Mouse (Mus musculus) limb, embryonic 12.5 days (tissue): ENCODE data around the gene Usp15. TPM values are rescaled to one million over a fixed set of nuclear protein-coding genes. Genes with fewer than 3 reads are reported as not detected.
"Not testable (repeated sequence)": the region's sequence is repeated elsewhere in the genome, so short reads cannot be mapped to it uniquely, and the experiment has no call there.

Experiments used
- ATAC-seq: fragments of 200-750 bp; cut with Nextera tagmentation; 2 replicates; pipeline ENCODE4 v1.8.0; 2017; ENCODE audit warnings: low read depth, moderate TSS enrichment; ENCODE audit not compliant: insufficient number of reproducible peaks, insufficient read depth, low FRiP score, low TSS enrichment
- H3K27ac ChIP-seq: fragments of 300-500 bp; sonication (generic); 2 replicates; pipeline ENCODE4 v1.5.1; 2016; ENCODE audit warnings: mild to moderate bottlenecking, moderate library complexity
- H3K27me3 ChIP-seq: fragments of 300-500 bp; sonication (generic); 2 replicates; pipeline ENCODE4 v1.6.1; 2016; ENCODE audit warnings: mild to moderate bottlenecking, moderate library complexity
- H3K36me3 ChIP-seq: fragments of 300-500 bp; sonication (generic); 2 replicates; pipeline ENCODE4 v1.6.1; 2016; ENCODE audit warnings: mild to moderate bottlenecking, moderate library complexity
- H3K4me1 ChIP-seq: fragments of 300-500 bp; sonication (generic); replicated peaks from 2 replicates; pipeline ENCODE4 v1.6.1; 2016
- H3K4me2 ChIP-seq: fragments of 300-500 bp; sonication (generic); 2 replicates; pipeline ENCODE4 v1.6.1; 2016; ENCODE audit warnings: mild to moderate bottlenecking, moderate library complexity
- H3K4me3 ChIP-seq: fragments of 300-500 bp; sonication (generic); replicated peaks from 2 replicates; pipeline ENCODE4 v1.5.1; 2016; ENCODE audit warnings: mild to moderate bottlenecking
- H3K9ac ChIP-seq: fragments of 300-500 bp; sonication (generic); replicated peaks from 2 replicates; pipeline ENCODE4 v1.6.1; 2016; ENCODE audit warnings: mild to moderate bottlenecking, moderate library complexity
- H3K9me3 ChIP-seq: fragments of 300-500 bp; sonication (generic); 2 replicates; pipeline ENCODE4 v1.6.1; 2016; ENCODE audit warnings: mild to moderate bottlenecking, moderate library complexity
- WGBS: fragments of 180-500 bp; shearing (Covaris S2); methylation state at CpG from one replicate; pipeline ENCODE4 v1.1.7; 2016; 5-methylcytosine and 5-hydroxymethylcytosine counted together
- polyA plus RNA-seq: library from polyadenylated mRNA; unstranded; fragments of >200 nt; fragmentation: Nextera tagmentation; extraction: Ambion mirVana; gene quantifications from 2 replicates; pipeline ENCODE4 v1.2.1, GENCODE M21; 2016

The Usp15 gene
- 68.0 and 69.9 TPM in 2 replicates for polyA plus RNA-seq

DNA sequence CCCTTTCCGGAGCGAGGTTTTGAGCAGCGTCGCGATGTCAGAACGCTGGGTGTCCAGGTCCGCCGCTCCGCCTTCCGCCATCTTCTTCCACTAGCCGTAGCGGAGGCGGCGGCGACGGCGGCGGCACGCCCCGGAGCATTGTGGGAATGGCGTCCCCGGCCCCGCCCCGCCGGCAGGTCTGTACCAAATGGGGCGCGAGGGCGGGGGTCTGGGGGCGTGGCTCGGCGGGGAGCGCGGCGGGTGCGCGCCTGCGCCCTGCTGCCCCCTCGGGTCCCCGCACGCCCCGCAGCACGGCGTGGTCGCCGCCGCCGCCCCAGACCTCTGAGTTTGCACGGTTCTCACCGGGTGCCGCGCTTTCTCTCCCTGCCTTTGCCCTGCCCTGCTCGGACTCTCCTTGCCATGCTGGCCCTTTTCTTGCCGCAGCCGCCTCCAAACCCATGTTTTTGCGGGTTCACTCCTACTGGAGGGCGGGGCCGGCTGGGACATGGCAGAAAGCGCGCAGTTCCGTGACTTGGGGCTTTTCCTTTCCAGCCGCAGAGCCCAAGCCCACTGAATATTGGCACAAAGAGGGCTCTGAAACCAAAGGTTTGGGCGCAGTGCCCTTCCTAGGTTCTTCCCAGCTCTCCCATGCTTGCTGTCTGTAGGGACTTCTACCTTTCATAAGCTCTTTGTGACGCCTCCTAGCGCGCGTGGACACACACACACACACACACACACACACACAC is at the start of gene Usp15:
Gene Usp15 (minus strand): TSS at position 161 of the 725 bp plus-strand sequence.
- Histone ChIP-seq H3K9me3 (no peaks in the 10 kb centered on the region), H3K9ac (peak within 1 kb of the TSS; percentile 85), H3K4me2 (peak within 1 kb of the TSS; percentile 67), H3K4me1 (peaks cover 12% of the 10 kb centered on the region; the same call in 1 of the 2 replicates), H3K27me3 (no peaks in the 10 kb centered on the region), H3K4me3 (peak within 1 kb of the TSS; percentile 97), H3K27ac (peak within 1 kb of the TSS; percentile 93), H3K36me3 (no peaks in the 10 kb centered on the region)
- peak; percentile 91 for ATAC-seq
- WGBS = 1% methylated on average over 61 of the region's 66 CpGs

- WGBS = 88% methylated on average over 5 of the region's 5 CpGs
- no peaks in the 10 kb centered on the region for H3K4me1 ChIP-seq
- no peak overlapping the region for H3K4me3 ChIP-seq
- no peak for ATAC-seq
- no peak overlapping the region for H3K9ac ChIP-seq
- H3K27me3 ChIP-seq = no peaks in the 10 kb centered on the region
- H3K4me2 ChIP-seq = no peak overlapping the region
- H3K27ac ChIP-seq = no peak overlapping the region
- H3K9me3 ChIP-seq = no peaks in the 10 kb centered on the region
- no peaks in the 10 kb centered on the region for H3K36me3 ChIP-seq
Observed at GRCm38 (mm10) chr10:123229420-123229819, 32.6 kb upstream of the Usp15 start.

- H3K4me2 ChIP-seq = no peak overlapping the region
- no peak overlapping the region for H3K27ac ChIP-seq
- WGBS = 89% methylated on average over 5 of the region's 5 CpGs
- no peaks in the 10 kb centered on the region for H3K27me3 ChIP-seq
- no peaks in the 10 kb centered on the region for H3K9me3 ChIP-seq
- ATAC-seq = no peak
- no peaks in the 10 kb centered on the region for H3K4me1 ChIP-seq
- no peak overlapping the region for H3K4me3 ChIP-seq
- no peak overlapping the region for H3K9ac ChIP-seq
- H3K36me3 ChIP-seq = no peaks in the 10 kb centered on the region
Observed at GRCm38 (mm10) chr10:123222785-123223184, 26.0 kb upstream of the Usp15 start.

DNA sequence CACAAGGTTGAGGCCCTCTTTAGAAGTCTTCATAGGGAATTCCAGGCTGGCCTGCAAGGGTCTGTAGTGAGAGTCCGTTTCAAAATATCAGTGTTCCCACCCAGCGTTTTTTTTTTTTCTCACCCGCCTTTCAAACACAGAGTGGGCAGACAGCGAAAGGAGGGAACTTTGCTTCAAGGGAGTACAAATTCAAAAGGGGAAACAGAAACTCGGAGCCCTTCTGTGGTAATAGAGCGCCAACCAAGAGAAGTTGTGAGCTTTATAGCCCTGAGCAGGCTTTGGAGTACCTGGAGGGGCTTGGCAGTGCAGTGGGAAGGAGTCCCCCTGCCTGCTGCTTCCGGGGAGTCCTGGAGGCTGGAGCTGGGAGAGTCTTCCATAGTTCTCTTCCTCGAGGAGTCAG is 12.7 kb upstream of the Usp15 start:
- no peak for ATAC-seq
- WGBS = 79% methylated on average over 8 of the region's 8 CpGs
- H3K36me3 ChIP-seq = no peaks in the 10 kb centered on the region

DNA sequence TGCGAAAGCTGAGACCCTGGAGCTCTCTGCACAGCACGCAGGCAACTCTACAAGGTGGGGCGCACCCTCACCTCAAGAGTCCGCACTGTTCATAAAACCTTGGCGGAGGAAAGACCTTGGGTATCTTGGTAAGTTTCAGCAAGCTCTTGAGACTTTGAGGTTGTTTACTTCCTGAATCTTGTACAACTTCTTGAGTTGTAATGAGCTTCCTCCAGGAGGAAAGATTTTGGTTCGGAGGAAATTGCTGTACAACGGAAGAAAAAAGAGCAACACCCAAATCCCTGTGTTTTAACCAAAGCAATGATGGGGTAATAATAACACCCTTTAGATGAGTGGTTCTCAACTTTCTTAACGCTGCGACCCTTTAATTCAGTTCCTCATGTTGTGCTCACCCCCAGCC is 11.5 kb upstream of the Usp15 start:
- Histone ChIP-seq H3K36me3 (no peaks in the 10 kb centered on the region), H3K9ac (no peak overlapping the region), H3K4me3 (no peak overlapping the region), H3K27ac (no peak overlapping the region), H3K9me3 (no peaks in the 10 kb centered on the region), H3K27me3 (no peaks in the 10 kb centered on the region), H3K4me2 (no peak overlapping the region), H3K4me1 (no peaks in the 10 kb centered on the region)
- ATAC-seq = no peak
- 93% methylated on average over 9 of the region's 9 CpGs for WGBS

More for the DNA sequence above, 12.7 kb upstream of the Usp15 start:
- H3K27ac ChIP-seq = no peak overlapping the region
- H3K9ac ChIP-seq = no peak overlapping the region
- H3K9me3 ChIP-seq = no peaks in the 10 kb centered on the region
- no peak overlapping the region for H3K4me3 ChIP-seq
- H3K4me1 ChIP-seq = no peaks in the 10 kb centered on the region
- H3K27me3 ChIP-seq = no peaks in the 10 kb centered on the region
- H3K4me2 ChIP-seq = no peak overlapping the region

DNA sequence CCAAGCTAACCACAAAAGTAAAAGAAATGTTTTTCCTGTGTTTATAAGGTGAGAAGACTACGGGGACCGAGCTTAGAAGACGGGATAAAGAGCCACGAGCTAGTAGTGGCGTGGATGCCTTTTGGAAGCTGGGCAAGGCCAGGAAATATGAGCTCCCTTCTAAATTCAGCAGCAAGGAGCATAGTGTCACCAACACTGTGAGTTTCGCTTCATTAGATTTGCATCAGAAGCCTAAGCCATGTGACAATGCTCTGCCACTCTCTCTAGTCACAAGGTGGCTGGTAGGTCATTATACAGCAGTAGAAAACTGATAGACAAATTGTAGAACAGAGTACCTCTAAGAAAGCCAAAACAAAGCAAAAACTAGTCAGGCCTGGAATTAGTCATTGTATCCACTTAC is 9.3 kb upstream of the Usp15 start:
- Histone ChIP-seq H3K4me1 (no peaks in the 10 kb centered on the region), H3K27ac (no peak overlapping the region), H3K27me3 (no peaks in the 10 kb centered on the region), H3K4me2 (no peak overlapping the region), H3K36me3 (no peaks in the 10 kb centered on the region), H3K9me3 (no peaks in the 10 kb centered on the region), H3K9ac (no peak overlapping the region), H3K4me3 (no peak overlapping the region)
- ATAC-seq = no peak
- WGBS = 85% methylated on average over 6 of the region's 6 CpGs

GRCm38 (mm10) chr10:123205364-123205763 is 8.6 kb upstream of the Usp15 start:
- not testable (repeated sequence) for H3K9ac ChIP-seq, H3K36me3 ChIP-seq, H3K4me2 ChIP-seq, H3K4me1 ChIP-seq, ATAC-seq, H3K27ac ChIP-seq, H3K4me3 ChIP-seq, H3K27me3 ChIP-seq, H3K9me3 ChIP-seq
- WGBS = 95% methylated on average over 3 of the region's 3 CpGs

DNA sequence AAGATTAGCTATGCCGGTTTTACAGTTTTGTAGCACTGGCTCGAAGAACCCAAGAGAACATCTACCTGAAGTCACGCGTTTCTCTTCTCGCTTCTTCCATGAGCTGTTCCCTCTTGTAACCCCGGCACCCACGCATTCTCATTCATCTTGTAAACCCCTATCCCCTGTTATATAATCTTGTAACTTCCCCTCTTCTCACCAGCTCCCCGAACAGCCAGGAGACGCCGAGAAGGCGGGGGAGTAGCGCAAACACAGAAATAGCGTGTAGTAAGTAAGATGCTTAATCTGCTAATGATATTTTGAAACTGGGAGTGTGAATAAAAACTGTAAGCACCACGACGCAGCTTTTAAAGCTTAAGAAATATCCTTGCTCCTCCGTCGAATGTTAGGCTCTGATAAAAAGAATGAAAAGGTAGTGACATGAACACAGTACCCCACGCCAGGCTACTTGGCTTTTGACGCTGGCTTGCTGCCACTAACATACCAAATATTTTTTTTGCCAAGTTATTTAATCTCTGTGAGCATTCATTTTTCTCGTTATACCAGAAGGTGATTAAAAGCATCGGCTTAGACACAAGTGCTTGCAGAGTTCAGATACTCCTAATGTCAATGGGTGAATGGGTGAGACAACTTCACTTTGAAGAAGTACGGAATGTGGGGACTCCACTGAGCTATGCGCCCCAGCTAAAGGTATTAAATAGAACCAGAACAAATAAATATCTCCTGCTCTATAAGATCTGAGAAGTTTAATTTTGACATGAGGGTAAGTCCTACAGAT is 5.4 kb upstream of the Usp15 start:
- WGBS = 88% methylated on average over 23 of the region's 23 CpGs
- Histone ChIP-seq H3K27me3 (no peaks in the 10 kb centered on the region), H3K36me3 (no peaks in the 10 kb centered on the region), H3K9ac (no peak overlapping the region), H3K4me3 (no peak overlapping the region), H3K27ac (no peak overlapping the region), H3K9me3 (no peaks in the 10 kb centered on the region), H3K4me2 (no peak overlapping the region), H3K4me1 (peaks cover 5% of the 10 kb centered on the region; the same call in 1 of the 2 replicates)
- ATAC-seq = no peak

DNA sequence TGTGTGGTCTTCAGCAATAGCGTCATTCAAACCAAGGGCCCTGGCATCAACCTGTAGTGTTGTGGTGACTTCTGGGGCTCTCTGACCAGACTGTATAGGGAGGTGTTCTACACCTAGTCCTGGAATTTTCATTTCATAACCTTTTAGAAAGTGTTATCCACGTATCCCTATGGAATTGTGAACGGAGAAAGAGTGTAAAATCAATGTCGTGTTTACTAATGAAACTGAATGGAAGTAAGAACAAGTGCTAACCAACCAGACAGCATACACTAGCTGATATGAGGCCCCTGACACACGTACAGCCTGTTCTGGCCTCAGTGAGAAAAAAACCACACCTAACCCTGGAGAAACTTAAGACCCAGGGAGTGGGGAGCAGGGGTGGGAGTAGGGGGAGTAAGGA is 4.6 kb upstream of the Usp15 start:
- WGBS = 91% methylated on average over 5 of the region's 5 CpGs
- H3K36me3 ChIP-seq = no peaks in the 10 kb centered on the region
- ATAC-seq = no peak
- H3K9me3 ChIP-seq = no peaks in the 10 kb centered on the region
- no peak overlapping the region for H3K27ac ChIP-seq
- peaks cover 5% of the 10 kb centered on the region; the same call in 1 of the 2 replicates for H3K4me1 ChIP-seq
- H3K4me3 ChIP-seq = no peak overlapping the region
- no peaks in the 10 kb centered on the region for H3K27me3 ChIP-seq
- no peak overlapping the region for H3K9ac ChIP-seq
- no peak overlapping the region for H3K4me2 ChIP-seq

DNA sequence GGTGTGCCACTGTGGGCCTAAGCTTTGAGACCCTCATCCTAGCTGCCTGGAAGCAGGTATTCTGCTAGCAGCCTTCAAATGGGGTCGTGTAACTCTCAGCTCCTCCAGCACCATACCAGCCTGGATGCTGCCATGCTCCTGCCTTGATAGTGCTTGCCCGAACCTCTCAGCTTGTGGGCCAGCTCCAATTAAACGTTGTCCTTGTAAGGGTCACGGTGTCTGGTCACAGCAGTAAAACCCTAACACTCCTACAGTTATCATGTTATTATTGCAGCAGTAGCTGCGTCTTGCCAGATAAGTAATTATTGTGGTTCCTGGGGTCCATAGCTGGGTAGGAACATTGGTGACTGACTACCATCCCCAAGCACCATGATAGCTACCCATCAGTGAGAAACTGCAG is 4.2 kb upstream of the Usp15 start:
- ATAC-seq = no peak
- WGBS = 88% methylated on average over 5 of the region's 5 CpGs
- Histone ChIP-seq H3K4me1 (peaks cover 5% of the 10 kb centered on the region; the same call in 1 of the 2 replicates), H3K9ac (no peak overlapping the region), H3K9me3 (no peaks in the 10 kb centered on the region), H3K36me3 (no peaks in the 10 kb centered on the region), H3K27ac (no peak overlapping the region), H3K27me3 (no peaks in the 10 kb centered on the region), H3K4me3 (no peak overlapping the region), H3K4me2 (no peak overlapping the region)

DNA sequence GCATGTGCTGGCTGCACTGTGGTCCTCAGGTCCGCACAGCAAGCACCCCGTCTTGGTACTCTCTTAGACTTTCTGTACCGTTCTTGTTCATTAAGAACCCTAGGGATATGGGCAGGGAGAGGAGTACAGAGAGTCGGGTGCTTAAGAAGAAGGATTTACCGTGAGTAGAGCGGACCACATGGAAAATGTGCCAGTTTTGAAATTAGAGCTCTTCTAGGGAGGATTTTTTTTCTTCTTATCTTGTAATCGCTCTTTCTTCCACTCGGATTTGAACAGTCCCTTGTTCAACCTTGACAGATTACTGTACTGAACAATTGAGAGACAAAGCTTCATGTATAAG is 3.5 kb upstream of the Usp15 start:
- Histone ChIP-seq H3K27ac (no peak overlapping the region), H3K4me3 (no peak overlapping the region), H3K4me2 (no peak overlapping the region), H3K36me3 (no peaks in the 10 kb centered on the region), H3K9me3 (no peaks in the 10 kb centered on the region), H3K9ac (no peak overlapping the region), H3K27me3 (no peaks in the 10 kb centered on the region), H3K4me1 (peaks cover 8% of the 10 kb centered on the region; the same call in 1 of the 2 replicates)
- ATAC-seq = no peak
- 86% methylated on average over 8 of the region's 8 CpGs for WGBS
